Mouse (Mus musculus) heart, postnatal 0 days (tissue): ENCODE data around the gene Atat1.

ENCODE experiments used
- CTCF ChIP-seq: IDR thresholded peaks from 2 replicates; pipeline ENCODE4 v1.5.1; 2016; ENCODE audit warnings: antibody characterized with exemption, control low read depth, low read depth
- EP300 ChIP-seq: IDR thresholded peaks from 2 replicates; pipeline ENCODE4 v1.6.1; 2016; ENCODE audit warnings: antibody characterized with exemption, low read depth

DNA sequence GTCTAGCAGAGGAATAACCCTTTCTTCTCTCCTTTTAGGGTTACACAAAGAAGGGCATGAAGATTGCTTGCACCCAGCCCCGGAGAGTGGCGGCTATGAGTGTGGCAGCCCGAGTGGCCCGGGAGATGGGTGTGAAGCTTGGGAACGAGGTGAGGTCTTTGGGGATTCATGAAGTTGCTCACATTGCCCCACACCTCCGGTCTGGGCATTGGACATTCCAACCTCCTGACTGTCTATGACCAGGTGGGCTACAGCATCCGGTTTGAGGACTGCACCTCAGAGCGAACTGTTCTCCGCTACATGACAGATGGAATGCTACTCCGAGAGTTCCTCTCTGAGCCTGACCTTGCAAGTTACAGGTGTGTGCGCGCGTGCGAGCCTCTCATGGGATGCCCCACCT, 26.1 kb downstream of the Atat1 start:
- no peak for TF ChIP-seq CTCF
- TF ChIP-seq EP300 = no peak
